Mouse (Mus musculus): ENCODE data around the gene Lrrc4. TPM values are rescaled to one million over a fixed set of nuclear protein-coding genes. Genes with fewer than 3 reads are reported as not detected.

Gene Lrrc4
- polyA plus RNA-seq, 1 experiment from 2014 or later: 1.6 TPM

GRCm38 (mm10) chr6:28767891-28768481, 63.6 kb downstream of the Lrrc4 start:
- 0 out of 2 replicates have a peak, but pooled peaks cover 8% of the 10 kb centered on the region for H3K4me1 ChIP-seq (ENCODE audit: insufficient read depth, low read length)
- ATAC-seq (ENCODE audit: low FRiP score, low TSS enrichment): no peak

GRCm38 (mm10) chr6:28766622-28767021, 64.9 kb downstream of the Lrrc4 start:
- no peak overlapping the region for H3K27ac ChIP-seq (ENCODE audit: low read length)
- no peaks in the 10 kb centered on the region for H3K27me3 ChIP-seq (ENCODE audit: insufficient read depth, low read length)
- no peak for ATAC-seq (ENCODE audit: low FRiP score, low TSS enrichment)
- no peak overlapping the region for H3K4me2 ChIP-seq (replicated peaks; ENCODE audit: low read depth, low read length)
- H3K9ac ChIP-seq (replicated peaks; ENCODE audit: low read length): no peak overlapping the region
- 0 out of 2 replicates have a peak, but pooled peaks cover 13% of the 10 kb centered on the region for H3K4me1 ChIP-seq (ENCODE audit: insufficient read depth, low read length)
- H3K36me3 ChIP-seq (ENCODE audit: insufficient read depth, low read length): peaks cover 8% of the 10 kb centered on the region; the same call in 1 of the 2 replicates
- H3K9me3 ChIP-seq (ENCODE audit: low read length): no peaks in the 10 kb centered on the region
- WGBS: 82% methylated on average over 3 of the region's 3 CpGs
- no peak overlapping the region for H3K4me3 ChIP-seq (ENCODE audit: low read length)

More at GRCm38 (mm10) chr6:28767891-28768481, 63.6 kb downstream of the Lrrc4 start:
- no peak overlapping the region for H3K9ac ChIP-seq (replicated peaks; ENCODE audit: low read length)
- peaks cover 8% of the 10 kb centered on the region; the same call in 1 of the 2 replicates for H3K36me3 ChIP-seq (ENCODE audit: insufficient read depth, low read length)
- no peak overlapping the region for H3K4me3 ChIP-seq (ENCODE audit: low read length)
- WGBS: 51% methylated on average over 6 of the region's 6 CpGs
- H3K9me3 ChIP-seq (ENCODE audit: low read length): no peaks in the 10 kb centered on the region
- H3K27me3 ChIP-seq (ENCODE audit: insufficient read depth, low read length): no peaks in the 10 kb centered on the region
- H3K4me2 ChIP-seq (replicated peaks; ENCODE audit: low read depth, low read length): no peak overlapping the region
- no peak overlapping the region for H3K27ac ChIP-seq (ENCODE audit: low read length)

GRCm38 (mm10) chr6:28762132-28762775, 69.3 kb downstream of the Lrrc4 start:
- ATAC-seq (ENCODE audit: low FRiP score, low TSS enrichment): no peak
- peaks cover 20% of the 10 kb centered on the region for H3K4me1 ChIP-seq (ENCODE audit: insufficient read depth, low read length)
- no peak overlapping the region for H3K4me3 ChIP-seq (ENCODE audit: low read length)
- WGBS: 38% methylated on average over 5 of the region's 5 CpGs
- no peak overlapping the region for H3K4me2 ChIP-seq (replicated peaks; ENCODE audit: low read depth, low read length)
- no peaks in the 10 kb centered on the region for H3K9me3 ChIP-seq (ENCODE audit: low read length)
- no peaks in the 10 kb centered on the region for H3K27me3 ChIP-seq (ENCODE audit: insufficient read depth, low read length)
- no peak overlapping the region for H3K9ac ChIP-seq (replicated peaks; ENCODE audit: low read length)
- H3K36me3 ChIP-seq (ENCODE audit: insufficient read depth, low read length): no peaks in the 10 kb centered on the region
- no peak overlapping the region for H3K27ac ChIP-seq (ENCODE audit: low read length)

- no peak overlapping the region for H3K27ac ChIP-seq (ENCODE audit: low read length)
- no peaks in the 10 kb centered on the region for H3K9me3 ChIP-seq (ENCODE audit: low read length)
- ATAC-seq (ENCODE audit: low FRiP score, low TSS enrichment): no peak
- 36% methylated on average over 3 of the region's 3 CpGs for WGBS
- no peak overlapping the region for H3K4me3 ChIP-seq (ENCODE audit: low read length)
- no peak overlapping the region for H3K9ac ChIP-seq (replicated peaks; ENCODE audit: low read length)
- peaks cover 20% of the 10 kb centered on the region for H3K4me1 ChIP-seq (ENCODE audit: insufficient read depth, low read length)
- no peaks in the 10 kb centered on the region for H3K27me3 ChIP-seq (ENCODE audit: insufficient read depth, low read length)
- no peaks in the 10 kb centered on the region for H3K36me3 ChIP-seq (ENCODE audit: insufficient read depth, low read length)
- H3K4me2 ChIP-seq (replicated peaks; ENCODE audit: low read depth, low read length): no peak overlapping the region
Measured at GRCm38 (mm10) chr6:28761728-28762127, 69.8 kb downstream of the Lrrc4 start.

- no peak for ATAC-seq (ENCODE audit: low FRiP score, low TSS enrichment)
Measured at GRCm38 (mm10) chr6:28758293-28758692, 73.3 kb downstream of the Lrrc4 start.

GRCm38 (mm10) chr6:28756306-28757018, 75.1 kb downstream of the Lrrc4 start:
- WGBS: 72% methylated on average over 10 of the region's 10 CpGs
- H3K4me3 ChIP-seq (ENCODE audit: low read length): no peak overlapping the region
- peak overlapping the region; percentile 13; the same call in 1 of the 2 replicates for H3K27ac ChIP-seq (ENCODE audit: low read length)

More at GRCm38 (mm10) chr6:28758293-28758692, 73.3 kb downstream of the Lrrc4 start:
- WGBS: 61% methylated on average over 4 of the region's 4 CpGs
- Histone ChIP-seq H3K4me1 (ENCODE audit: insufficient read depth, low read length) (peaks cover 12% of the 10 kb centered on the region), H3K4me2 (replicated peaks; ENCODE audit: low read depth, low read length) (no peak overlapping the region), H3K27me3 (ENCODE audit: insufficient read depth, low read length) (no peaks in the 10 kb centered on the region), H3K9ac (replicated peaks; ENCODE audit: low read length) (no peak overlapping the region), H3K36me3 (ENCODE audit: insufficient read depth, low read length) (no peaks in the 10 kb centered on the region), H3K4me3 (ENCODE audit: low read length) (no peak overlapping the region), H3K27ac (ENCODE audit: low read length) (no peak overlapping the region; the same call in 1 of the 2 replicates), H3K9me3 (ENCODE audit: low read length) (no peaks in the 10 kb centered on the region)

GRCm38 (mm10) chr6:28754127-28754898, 77.2 kb downstream of the Lrrc4 start:
- no peaks in the 10 kb centered on the region for H3K9me3 ChIP-seq (ENCODE audit: low read length)
- no peak overlapping the region for H3K27ac ChIP-seq (ENCODE audit: low read length)
- no peak overlapping the region for H3K4me3 ChIP-seq (ENCODE audit: low read length)
- H3K9ac ChIP-seq (replicated peaks; ENCODE audit: low read length): no peak overlapping the region
- ATAC-seq (ENCODE audit: low FRiP score, low TSS enrichment): no peak
- H3K36me3 ChIP-seq (ENCODE audit: insufficient read depth, low read length): no peaks in the 10 kb centered on the region
- WGBS: 89% methylated on average over 6 of the region's 6 CpGs
- no peaks in the 10 kb centered on the region for H3K27me3 ChIP-seq (ENCODE audit: insufficient read depth, low read length)
- peaks cover 13% of the 10 kb centered on the region; the same call in 1 of the 2 replicates for H3K4me1 ChIP-seq (ENCODE audit: insufficient read depth, low read length)
- H3K4me2 ChIP-seq (replicated peaks; ENCODE audit: low read depth, low read length): no peak overlapping the region

More at GRCm38 (mm10) chr6:28756306-28757018, 75.1 kb downstream of the Lrrc4 start:
- H3K4me2 ChIP-seq (replicated peaks; ENCODE audit: low read depth, low read length): no peak overlapping the region
- no peak overlapping the region for H3K9ac ChIP-seq (replicated peaks; ENCODE audit: low read length)
- H3K9me3 ChIP-seq (ENCODE audit: low read length): no peaks in the 10 kb centered on the region
- H3K27me3 ChIP-seq (ENCODE audit: insufficient read depth, low read length): no peaks in the 10 kb centered on the region
- H3K4me1 ChIP-seq (ENCODE audit: insufficient read depth, low read length): peaks cover 8% of the 10 kb centered on the region
- ATAC-seq (ENCODE audit: low FRiP score, low TSS enrichment): no peak; the same call in 1 of the 2 replicates
- H3K36me3 ChIP-seq (ENCODE audit: insufficient read depth, low read length): no peaks in the 10 kb centered on the region

- Histone ChIP-seq H3K4me1 (ENCODE audit: insufficient read depth, low read length) (peaks cover 19% of the 10 kb centered on the region), H3K27ac (ENCODE audit: low read length) (no peak overlapping the region), H3K4me2 (replicated peaks; ENCODE audit: low read depth, low read length) (no peak overlapping the region), H3K4me3 (ENCODE audit: low read length) (no peak overlapping the region), H3K9ac (replicated peaks; ENCODE audit: low read length) (no peak overlapping the region), H3K9me3 (ENCODE audit: low read length) (no peaks in the 10 kb centered on the region), H3K27me3 (ENCODE audit: insufficient read depth, low read length) (no peaks in the 10 kb centered on the region), H3K36me3 (ENCODE audit: insufficient read depth, low read length) (no peaks in the 10 kb centered on the region)
- 85% methylated on average over 5 of the region's 5 CpGs for WGBS
- no peak for ATAC-seq (ENCODE audit: low FRiP score, low TSS enrichment)
Measured at GRCm38 (mm10) chr6:28753681-28754080, 77.9 kb downstream of the Lrrc4 start.

GRCm38 (mm10) chr6:28753217-28753616, 78.3 kb downstream of the Lrrc4 start:
- no peaks in the 10 kb centered on the region for H3K36me3 ChIP-seq (ENCODE audit: insufficient read depth, low read length)
- H3K9ac ChIP-seq (replicated peaks; ENCODE audit: low read length): no peak overlapping the region
- no peaks in the 10 kb centered on the region for H3K9me3 ChIP-seq (ENCODE audit: low read length)
- no peak overlapping the region for H3K4me2 ChIP-seq (replicated peaks; ENCODE audit: low read depth, low read length)
- H3K27ac ChIP-seq (ENCODE audit: low read length): no peak overlapping the region
- peaks cover 20% of the 10 kb centered on the region for H3K4me1 ChIP-seq (ENCODE audit: insufficient read depth, low read length)
- H3K27me3 ChIP-seq (ENCODE audit: insufficient read depth, low read length): no peaks in the 10 kb centered on the region
- 97% methylated on average over 5 of the region's 5 CpGs for WGBS
- ATAC-seq (ENCODE audit: low FRiP score, low TSS enrichment): no peak
- no peak overlapping the region for H3K4me3 ChIP-seq (ENCODE audit: low read length)

Data from kidney, embryonic 16.5 days (tissue).